Mouse (Mus musculus) forebrain, embryonic 14.5 days (tissue): ENCODE data around the gene Nmnat3. TPM values are rescaled to one million over a fixed set of nuclear protein-coding genes. Genes with fewer than 3 reads are reported as not detected.

Experiments used
- ATAC-seq: fragments of 200-750 bp; cut with Nextera tagmentation; 2 replicates; pipeline ENCODE4 v1.8.0; 2017; ENCODE audit warnings: mild to moderate bottlenecking, moderate library complexity
- DNase-seq: peaks from one replicate; pipeline ENCODE4 v3.0.0-alpha.2; 2015; ENCODE audit warnings: low spot score
- H3K27ac ChIP-seq: fragments of 300-500 bp; sonication (generic); 2 replicates; pipeline ENCODE4 v1.5.1; 2014; ENCODE audit warnings: low read depth, mild to moderate bottlenecking, control low read depth, low read length, moderate library complexity
- H3K27me3 ChIP-seq: fragments of 300-500 bp; sonication (generic); replicated peaks from 2 replicates; pipeline ENCODE4 v1.6.1; 2014; ENCODE audit warnings: low read length, control low read depth, mixed read lengths; ENCODE audit not compliant: control insufficient read depth, insufficient read depth
- H3K36me3 ChIP-seq: fragments of 300-500 bp; sonication (generic); 2 replicates; pipeline ENCODE4 v1.6.1; 2014; ENCODE audit warnings: low read length, control low read depth; ENCODE audit not compliant: control insufficient read depth, insufficient read depth
- H3K4me1 ChIP-seq: fragments of 300-500 bp; sonication (generic); 2 replicates; pipeline ENCODE4 v1.6.1; 2014; ENCODE audit warnings: antibody characterized with exemption, low read length, control low read depth; ENCODE audit not compliant: control insufficient read depth, insufficient read depth
- H3K4me2 ChIP-seq: fragments of 300-500 bp; sonication (generic); 2 replicates; pipeline ENCODE4 v1.6.1; 2014; ENCODE audit warnings: mild to moderate bottlenecking, control low read depth, low read length
- H3K4me3 ChIP-seq: fragments of 300-500 bp; sonication (generic); 2 replicates; pipeline ENCODE4 v1.5.1; 2014; ENCODE audit warnings: low read depth, low read length, control low read depth
- H3K9ac ChIP-seq: fragments of 300-500 bp; sonication (generic); 2 replicates; pipeline ENCODE4 v1.6.1; 2014; ENCODE audit warnings: mild to moderate bottlenecking, low read length, control low read depth, moderate library complexity
- H3K9me3 ChIP-seq: fragments of 300-500 bp; sonication (generic); replicated peaks from 2 replicates; pipeline ENCODE4 v1.6.1; 2016; ENCODE audit warnings: low read length, control low read depth, mixed read lengths; ENCODE audit not compliant: control insufficient read depth
- WGBS: fragments of 180-500 bp; shearing (Covaris S2); extraction: QIAGEN DNeasy Blood & Tissue Kit; methylation state at CpG from one replicate; pipeline ENCODE4 v1.1.7; 2014; 5-methylcytosine and 5-hydroxymethylcytosine counted together
- polyA plus RNA-seq: library from polyadenylated mRNA; unstranded; fragments of >200 nt; fragmentation: Nextera tagmentation; extraction: Ambion mirVana; gene quantifications from 2 replicates; pipeline ENCODE4 v1.2.1, GENCODE M21; 2014

The Nmnat3 gene
- polyA plus RNA-seq, 1 experiment from 2014 or later = 2.5 TPM

DNA sequence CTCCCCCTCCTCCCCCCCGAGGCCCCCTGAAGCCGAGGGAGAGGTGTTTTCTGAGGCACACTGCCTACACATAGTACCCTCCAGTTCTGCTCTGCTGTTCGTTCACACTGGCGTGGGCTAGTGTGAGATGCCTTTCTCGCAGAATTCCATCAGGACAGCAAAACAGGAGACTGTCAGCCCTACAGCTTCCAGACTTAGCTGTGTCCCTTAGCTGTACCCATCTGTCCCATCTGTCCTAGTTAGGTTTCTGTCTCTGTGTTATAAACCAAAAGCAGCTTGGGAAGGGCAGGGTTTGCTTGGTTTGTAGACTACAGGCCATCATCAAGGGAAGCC lies 101.4 kb downstream of the Nmnat3 start:
- no peaks in the 10 kb centered on the region for H3K27me3 ChIP-seq
- no peaks in the 10 kb centered on the region for H3K36me3 ChIP-seq
- no peak overlapping the region for H3K4me3 ChIP-seq
- no peaks in the 10 kb centered on the region for H3K9me3 ChIP-seq
- no peak for DNase-seq
- no peak overlapping the region for H3K27ac ChIP-seq
- H3K4me1 ChIP-seq = no peaks in the 10 kb centered on the region
- ATAC-seq = no peak
- no peak overlapping the region for H3K9ac ChIP-seq
- no peak overlapping the region for H3K4me2 ChIP-seq
- WGBS = 79% methylated on average over 5 of the region's 5 CpGs

DNA sequence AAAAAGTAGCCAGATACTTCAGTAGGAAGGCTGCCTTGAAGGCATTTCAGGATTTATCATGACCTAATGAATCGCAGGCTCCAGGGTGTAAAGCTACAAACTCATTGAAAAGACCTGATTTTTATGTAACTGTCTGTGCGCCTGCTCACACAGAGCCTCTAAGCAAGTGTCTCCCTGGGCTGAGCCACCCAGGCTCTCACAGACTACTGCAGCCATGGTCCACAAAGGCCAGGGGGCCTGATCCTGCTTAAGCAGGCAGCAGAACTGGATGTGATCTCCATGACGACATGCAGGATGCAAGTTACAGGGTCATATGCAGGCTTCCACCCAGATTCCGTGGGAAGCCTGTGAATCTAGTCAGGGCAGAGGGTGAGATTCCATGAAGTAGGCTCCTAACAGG lies 106.3 kb downstream of the Nmnat3 start:
- Histone ChIP-seq H3K4me3 (no peak overlapping the region), H3K27ac (no peak overlapping the region), H3K9me3 (no peaks in the 10 kb centered on the region), H3K4me2 (no peak overlapping the region), H3K4me1 (no peaks in the 10 kb centered on the region), H3K36me3 (no peaks in the 10 kb centered on the region), H3K27me3 (no peaks in the 10 kb centered on the region), H3K9ac (no peak overlapping the region)
- ATAC-seq (no peak), DNase-seq (no peak)
- 83% methylated on average over 4 of the region's 4 CpGs for WGBS

DNA sequence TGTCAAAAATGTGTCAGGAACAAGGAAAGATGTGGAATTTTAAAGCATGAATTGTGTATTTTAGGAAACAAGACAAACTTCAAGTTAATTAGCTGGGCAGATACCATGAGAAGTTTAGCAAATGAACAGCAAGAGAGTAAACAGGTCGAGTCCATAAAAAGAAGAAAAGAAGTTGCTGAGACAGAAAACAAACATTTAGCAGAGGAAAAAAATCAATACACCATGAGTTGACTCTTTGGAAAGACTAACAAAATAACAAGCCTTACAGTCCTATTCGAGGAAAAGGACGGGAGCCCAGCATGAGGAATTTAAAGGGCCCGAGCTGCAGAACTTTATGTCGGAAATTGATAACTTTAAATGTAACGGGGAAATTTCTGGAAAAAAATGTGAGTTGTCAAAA lies 110.0 kb downstream of the Nmnat3 start:
- no peak overlapping the region for H3K4me2 ChIP-seq
- H3K9ac ChIP-seq = no peak overlapping the region
- DNase-seq (no peak), ATAC-seq (no peak)
- no peak overlapping the region for H3K27ac ChIP-seq
- no peak overlapping the region for H3K4me3 ChIP-seq
- no peaks in the 10 kb centered on the region for H3K27me3 ChIP-seq
- H3K9me3 ChIP-seq = no peaks in the 10 kb centered on the region
- WGBS = 85% methylated on average over 6 of the region's 6 CpGs
- H3K4me1 ChIP-seq = no peaks in the 10 kb centered on the region
- H3K36me3 ChIP-seq = no peaks in the 10 kb centered on the region

- whole genome bisulfite sequencing = 88% methylated on average over 3 of the region's 3 CpGs
- H3K9me3 ChIP-seq = no peaks in the 10 kb centered on the region
- H3K27ac ChIP-seq = no peak overlapping the region
- H3K4me2 ChIP-seq = no peak overlapping the region
- H3K27me3 ChIP-seq = no peaks in the 10 kb centered on the region
- no peaks in the 10 kb centered on the region for H3K4me1 ChIP-seq
- DNase-seq = no peak
- ATAC-seq = no peak
- H3K36me3 ChIP-seq = no peaks in the 10 kb centered on the region
- no peak overlapping the region for H3K4me3 ChIP-seq
- no peak overlapping the region for H3K9ac ChIP-seq
Observed at GRCm38 (mm10) chr9:98397866-98398265, 110.6 kb downstream of the Nmnat3 start.

- Histone ChIP-seq H3K27me3 (no peaks in the 10 kb centered on the region), H3K9me3 (no peaks in the 10 kb centered on the region), H3K4me2 (no peak overlapping the region), H3K36me3 (no peaks in the 10 kb centered on the region), H3K27ac (no peak overlapping the region), H3K9ac (no peak overlapping the region), H3K4me1 (no peaks in the 10 kb centered on the region), H3K4me3 (no peak overlapping the region)
- DNase-seq = no peak
- WGBS = 53% methylated on average over 13 of the region's 13 CpGs
- no peak for ATAC-seq
Observed at GRCm38 (mm10) chr9:98400185-98400894, 113.1 kb downstream of the Nmnat3 start.

DNA sequence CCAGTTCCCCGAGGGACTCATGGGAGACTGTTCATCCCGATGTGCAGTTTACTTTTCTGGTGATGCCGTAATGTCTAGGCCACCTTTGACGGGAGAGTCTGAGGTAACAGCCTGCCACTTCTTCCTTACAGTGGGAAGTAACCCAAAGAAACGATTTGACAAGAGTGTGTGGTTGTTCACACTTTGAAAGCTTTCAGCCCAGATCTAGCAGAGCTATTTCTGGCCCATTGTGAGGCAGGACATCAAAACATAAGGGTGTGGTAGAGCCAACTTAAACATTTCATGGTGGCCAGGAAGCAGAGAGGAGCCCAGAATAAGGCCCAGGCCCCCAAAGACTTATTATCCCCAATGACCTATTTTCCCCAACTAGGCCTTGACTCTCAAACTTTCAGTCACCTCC lies 114.4 kb downstream of the Nmnat3 start:
- H3K4me3 ChIP-seq = no peak overlapping the region
- no peak overlapping the region for H3K4me2 ChIP-seq
- no peak overlapping the region for H3K27ac ChIP-seq
- no peaks in the 10 kb centered on the region for H3K4me1 ChIP-seq
- 90% methylated on average over 5 of the region's 5 CpGs for WGBS
- H3K27me3 ChIP-seq = no peaks in the 10 kb centered on the region
- H3K9ac ChIP-seq = no peak overlapping the region
- DNase-seq (no peak), ATAC-seq (no peak)
- H3K36me3 ChIP-seq = no peaks in the 10 kb centered on the region
- H3K9me3 ChIP-seq = no peaks in the 10 kb centered on the region

- H3K9ac ChIP-seq = no peak overlapping the region
- DNase-seq (peak; percentile 61), ATAC-seq (peak; percentile 65; the same call in 1 of the 2 replicates)
- H3K4me2 ChIP-seq = no peak overlapping the region
- no peaks in the 10 kb centered on the region for H3K27me3 ChIP-seq
- H3K36me3 ChIP-seq = no peaks in the 10 kb centered on the region
- WGBS = 46% methylated on average over 12 of the region's 12 CpGs
- no peaks in the 10 kb centered on the region for H3K9me3 ChIP-seq
- no peak overlapping the region for H3K4me3 ChIP-seq
- 0 out of 2 replicates have a peak, but pooled peaks cover 5% of the 10 kb centered on the region for H3K4me1 ChIP-seq
- H3K27ac ChIP-seq = no peak overlapping the region
Observed at GRCm38 (mm10) chr9:98407771-98408170, 120.5 kb downstream of the Nmnat3 start.

DNA sequence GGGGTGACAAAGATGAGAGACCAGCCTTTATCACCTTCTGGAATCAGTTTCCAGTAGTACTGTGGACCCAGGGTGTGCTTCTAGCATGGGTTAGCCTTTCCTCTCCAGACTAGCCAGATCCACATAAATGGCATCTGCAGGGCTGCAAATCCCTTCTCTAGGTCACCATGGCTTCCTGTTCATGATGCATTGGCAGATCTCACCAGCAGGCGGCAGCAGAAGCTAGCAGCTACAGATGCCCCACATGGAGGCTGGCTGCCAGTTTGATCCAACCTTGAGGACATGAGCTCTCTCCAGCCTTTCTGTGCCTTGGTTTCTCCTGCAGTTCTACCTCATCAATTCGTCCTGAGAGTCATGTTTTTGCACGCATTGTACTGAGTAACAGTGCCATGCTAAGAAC lies 121.9 kb downstream of the Nmnat3 start:
- no peaks in the 10 kb centered on the region for H3K27me3 ChIP-seq
- no peaks in the 10 kb centered on the region for H3K36me3 ChIP-seq
- H3K4me3 ChIP-seq = no peak overlapping the region
- H3K9ac ChIP-seq = no peak overlapping the region
- no peak overlapping the region for H3K27ac ChIP-seq
- 27% methylated on average over 3 of the region's 3 CpGs for WGBS
- H3K4me1 ChIP-seq = 0 out of 2 replicates have a peak, but pooled peaks cover 5% of the 10 kb centered on the region
- peak; percentile 54; the same call in 1 of the 2 replicates for ATAC-seq
- no peak overlapping the region for H3K4me2 ChIP-seq
- H3K9me3 ChIP-seq = no peaks in the 10 kb centered on the region
- peak; percentile 81 for DNase-seq

GRCm38 (mm10) chr9:98415427-98415826 lies 128.2 kb downstream of the Nmnat3 start:
- no peaks in the 10 kb centered on the region for H3K4me1 ChIP-seq
- no peak overlapping the region for H3K4me2 ChIP-seq
- H3K27me3 ChIP-seq = no peaks in the 10 kb centered on the region
- no peak overlapping the region for H3K27ac ChIP-seq
- H3K4me3 ChIP-seq = no peak overlapping the region
- H3K36me3 ChIP-seq = no peaks in the 10 kb centered on the region
- H3K9ac ChIP-seq = no peak overlapping the region
- ATAC-seq = no peak
- WGBS = 90% methylated on average over 4 of the region's 4 CpGs
- DNase-seq = no peak
- peaks cover 3% of the 10 kb centered on the region; the same call in 1 of the 2 replicates for H3K9me3 ChIP-seq
